Mouse (Mus musculus) testis, adult 2 months (tissue): ENCODE measurements around the gene Bcat1. TPM values are rescaled to one million over a fixed set of nuclear protein-coding genes. Genes with fewer than 3 reads are reported as not detected.
A peak's percentile ranks its signal among the peaks of the same experiment; 100 is the strongest.

Experiments
- H3K27ac ChIP-seq: fragments of 200-500 bp; 2 replicates; pipeline ENCODE4 v1.5.1; 2012; ENCODE audit warnings: low read depth, low read length; ENCODE audit not compliant: control insufficient read depth, insufficient read depth
- H3K27me3 ChIP-seq: fragments of 200-500 bp; 2 replicates; pipeline ENCODE4 v1.6.1; 2012; ENCODE audit warnings: mild to moderate bottlenecking, low read length, moderate library complexity; ENCODE audit not compliant: control insufficient read depth, insufficient read depth
- H3K36me3 ChIP-seq: fragments of 200-500 bp; 2 replicates; pipeline ENCODE4 v1.6.1; 2012; ENCODE audit warnings: mild to moderate bottlenecking, low read length; ENCODE audit not compliant: control insufficient read depth, insufficient read depth
- H3K4me1 ChIP-seq: fragments of 200-500 bp; 2 replicates; pipeline ENCODE4 v1.6.1; 2012; ENCODE audit warnings: low read length; ENCODE audit not compliant: control insufficient read depth, insufficient read depth
- H3K4me3 ChIP-seq: fragments of 200-500 bp; 2 replicates; pipeline ENCODE4 v1.5.1; 2012; ENCODE audit warnings: low read depth, mild to moderate bottlenecking, low read length, moderate library complexity, mixed read lengths; ENCODE audit not compliant: control insufficient read depth
- CTCF ChIP-seq: fragments of 200-500 bp; IDR thresholded peaks from 2 replicates; pipeline ENCODE4 v1.5.1; 2012; ENCODE audit warnings: low read depth, mild to moderate bottlenecking, inconsistent platforms, low read length, moderate library complexity; ENCODE audit not compliant: control insufficient read depth, insufficient read depth, insufficient replicate concordance
- POLR2A ChIP-seq: fragments of 200-500 bp; IDR thresholded peaks from 2 replicates; pipeline ENCODE4 v1.6.1; 2012; ENCODE audit warnings: low read depth, mild to moderate bottlenecking, inconsistent platforms, low read length, moderate library complexity; ENCODE audit not compliant: control insufficient read depth
- polyA plus RNA-seq: library from polyadenylated mRNA; depleted of rRNA; stranded (reverse); fragments of >200 nt; gene quantifications from 2 replicates; pipeline ENCODE4 v1.2.3, GENCODE M21; 2012

The Bcat1 gene
- polyA plus RNA-seq, 1 experiment = 0.21 TPM

DNA sequence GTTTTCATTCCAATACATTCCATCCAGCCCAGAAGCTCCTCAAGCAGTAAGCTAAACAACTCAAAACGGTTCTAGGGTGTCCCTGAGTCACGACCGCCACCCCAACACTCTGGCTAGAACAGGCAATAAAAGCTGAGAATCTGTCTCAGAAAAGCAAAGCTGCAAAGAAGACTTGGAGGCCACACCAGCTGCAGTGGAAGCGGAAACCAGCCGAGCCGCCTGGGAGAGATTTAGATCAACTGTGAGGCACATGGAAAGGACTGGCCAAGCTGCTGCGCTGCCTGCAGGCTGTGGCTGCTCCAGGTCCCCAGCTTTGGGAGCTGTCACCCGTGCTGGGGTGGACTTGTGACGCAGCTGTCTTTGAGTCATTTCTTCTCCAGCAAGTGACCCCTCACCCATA, 45.4 kb downstream of the Bcat1 start:
- H3K27me3 ChIP-seq = no peaks in the 10 kb centered on the region
- peaks cover 9% of the 10 kb centered on the region for H3K4me1 ChIP-seq
- H3K27ac ChIP-seq = no peak overlapping the region
- H3K36me3 ChIP-seq = no peaks in the 10 kb centered on the region
- no peak overlapping the region for H3K4me3 ChIP-seq
- TF ChIP-seq CTCF = no peak
- no peak for TF ChIP-seq POLR2A

DNA sequence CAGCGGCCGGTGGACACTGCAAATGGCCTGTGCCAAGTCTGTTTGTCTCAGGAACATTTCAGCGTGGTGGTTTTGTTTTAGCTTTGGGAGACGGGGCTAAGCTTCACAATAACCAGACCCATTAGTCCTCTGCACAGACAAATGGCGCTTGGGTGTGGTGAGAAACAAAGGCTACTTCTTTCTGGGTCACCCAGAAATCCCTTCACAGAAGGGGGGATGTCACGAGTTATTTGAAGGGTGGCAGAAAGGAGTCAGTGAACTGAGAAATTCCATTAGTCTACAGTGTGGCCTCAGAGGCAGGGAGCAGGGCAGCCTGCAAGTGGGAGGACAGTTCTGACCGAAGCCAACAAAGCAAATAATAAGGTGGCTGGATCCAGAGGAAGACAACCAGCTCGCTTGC, 52.0 kb downstream of the Bcat1 start:
- H3K36me3 ChIP-seq = no peaks in the 10 kb centered on the region
- no peak overlapping the region for H3K27ac ChIP-seq

DNA sequence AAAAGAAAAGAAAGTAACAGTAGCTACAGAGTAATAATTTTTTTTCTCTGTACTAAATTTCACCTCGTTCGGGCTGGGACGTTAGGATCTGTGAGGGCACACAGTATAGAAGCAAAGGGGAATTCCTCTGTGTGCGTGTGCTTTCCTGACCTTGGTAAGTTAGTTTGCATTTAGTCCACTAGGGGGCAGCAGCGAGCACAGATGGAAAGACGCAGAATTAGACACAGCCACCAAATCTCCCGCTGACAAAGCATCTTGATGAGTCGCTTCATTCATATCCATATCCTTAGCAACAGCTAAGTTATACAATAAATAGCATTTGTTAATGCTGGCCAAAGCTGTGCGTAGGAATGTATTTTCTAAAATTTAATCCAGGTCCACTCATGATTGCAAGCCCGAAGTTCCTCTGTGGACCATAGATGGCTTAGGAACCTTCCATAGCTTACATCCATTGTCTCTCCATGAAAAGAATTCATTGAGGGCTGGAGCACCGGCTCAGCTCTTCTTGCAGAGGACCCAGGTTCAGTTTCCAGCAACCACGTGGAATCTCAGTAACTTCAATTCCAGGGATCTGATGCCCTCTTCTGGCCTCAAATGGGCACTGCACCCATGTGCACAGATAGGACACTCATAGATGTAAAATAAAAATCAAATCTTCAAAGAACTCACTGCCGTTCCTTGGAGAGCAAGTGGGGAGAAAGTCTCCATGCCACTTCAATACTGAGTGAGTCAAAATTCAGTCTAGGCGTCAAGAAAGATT, 52.8 kb downstream of the Bcat1 start:
- H3K4me1 ChIP-seq = no peaks in the 10 kb centered on the region
- no peaks in the 10 kb centered on the region for H3K27me3 ChIP-seq
- TF ChIP-seq CTCF (peak; percentile 66; the same call in 1 of the 2 replicates), POLR2A (no peak)
- H3K36me3 ChIP-seq = no peaks in the 10 kb centered on the region
- no peak overlapping the region for H3K27ac ChIP-seq
- no peak overlapping the region for H3K4me3 ChIP-seq

More for the DNA sequence above, 52.0 kb downstream of the Bcat1 start:
- TF ChIP-seq CTCF (no peak), POLR2A (no peak)
- no peaks in the 10 kb centered on the region for H3K4me1 ChIP-seq
- no peaks in the 10 kb centered on the region for H3K27me3 ChIP-seq
- H3K4me3 ChIP-seq = no peak overlapping the region

DNA sequence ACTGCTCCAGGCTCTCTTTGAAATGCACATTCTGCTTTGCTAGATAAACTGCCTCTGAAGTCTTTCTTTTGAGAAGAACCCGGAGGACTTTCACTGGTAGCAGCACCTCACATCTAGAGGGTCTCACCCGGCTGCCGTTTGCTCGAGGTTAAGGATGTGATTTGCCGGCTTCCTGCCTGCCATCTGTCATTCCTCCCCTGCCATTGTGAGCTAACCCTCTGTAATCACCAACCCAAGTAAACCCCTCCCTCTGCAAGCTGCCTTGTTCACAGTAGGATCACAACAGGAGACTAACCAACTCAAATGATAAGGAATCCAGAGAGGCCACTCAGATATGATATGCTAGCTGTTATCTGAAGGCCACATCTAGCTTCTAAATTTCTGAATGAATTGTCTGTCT, 53.6 kb downstream of the Bcat1 start:
- H3K4me3 ChIP-seq = no peak overlapping the region
- no peak for TF ChIP-seq POLR2A
- TF ChIP-seq CTCF = no peak
- no peak overlapping the region for H3K27ac ChIP-seq
- H3K27me3 ChIP-seq = no peaks in the 10 kb centered on the region
- H3K4me1 ChIP-seq = no peaks in the 10 kb centered on the region
- H3K36me3 ChIP-seq = no peaks in the 10 kb centered on the region

DNA sequence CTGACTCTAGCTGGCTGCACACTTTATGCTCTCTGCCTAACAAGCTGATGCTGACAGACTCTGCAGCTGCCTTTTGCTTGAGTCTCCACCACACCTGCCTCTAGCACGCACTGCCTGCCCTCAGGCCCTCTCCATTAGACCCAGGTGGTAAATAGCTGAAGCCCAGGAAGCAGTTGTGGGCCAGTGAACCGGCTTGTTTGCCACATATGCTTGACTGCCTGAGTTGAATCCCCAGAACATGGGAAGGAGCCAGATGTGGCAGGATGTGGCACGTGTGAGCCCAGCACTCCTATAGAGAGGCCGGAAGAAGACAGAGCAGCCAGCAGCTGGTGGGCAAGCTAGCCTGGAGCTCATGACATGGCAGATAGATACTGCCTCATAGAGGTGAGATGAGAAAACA, 55.4 kb downstream of the Bcat1 start:
- Histone ChIP-seq H3K4me3 (no peak overlapping the region), H3K36me3 (no peaks in the 10 kb centered on the region)
- TF ChIP-seq POLR2A = no peak
- TF ChIP-seq CTCF = no peak

DNA sequence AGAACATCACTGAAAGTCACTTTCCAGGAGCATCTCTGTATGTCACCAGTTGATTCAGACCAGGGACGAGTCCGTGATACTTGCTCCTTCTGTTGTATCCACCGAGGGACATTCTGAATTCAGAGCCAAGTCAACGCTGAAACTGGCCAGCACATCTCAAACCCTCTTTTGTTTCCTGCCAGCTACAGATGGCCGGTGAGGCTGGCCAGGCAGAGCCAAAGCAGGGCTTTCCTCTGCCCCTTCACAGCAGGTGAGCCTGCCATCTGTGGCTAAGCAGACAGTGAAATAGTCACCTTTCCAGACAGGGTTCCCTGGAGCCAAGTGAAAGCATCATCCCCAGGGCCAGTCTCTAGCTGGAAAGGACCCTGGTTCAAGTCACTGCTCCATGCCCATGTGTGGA, 57.7 kb downstream of the Bcat1 start:
- H3K36me3 ChIP-seq = no peaks in the 10 kb centered on the region
- no peak overlapping the region for H3K27ac ChIP-seq
- no peaks in the 10 kb centered on the region for H3K27me3 ChIP-seq
- no peak overlapping the region for H3K4me3 ChIP-seq
- H3K4me1 ChIP-seq = no peaks in the 10 kb centered on the region
- TF ChIP-seq CTCF (no peak), POLR2A (no peak)

More for the DNA sequence above, 55.4 kb downstream of the Bcat1 start:
- Histone ChIP-seq H3K4me1 (no peaks in the 10 kb centered on the region), H3K27ac (no peak overlapping the region), H3K27me3 (no peaks in the 10 kb centered on the region)

DNA sequence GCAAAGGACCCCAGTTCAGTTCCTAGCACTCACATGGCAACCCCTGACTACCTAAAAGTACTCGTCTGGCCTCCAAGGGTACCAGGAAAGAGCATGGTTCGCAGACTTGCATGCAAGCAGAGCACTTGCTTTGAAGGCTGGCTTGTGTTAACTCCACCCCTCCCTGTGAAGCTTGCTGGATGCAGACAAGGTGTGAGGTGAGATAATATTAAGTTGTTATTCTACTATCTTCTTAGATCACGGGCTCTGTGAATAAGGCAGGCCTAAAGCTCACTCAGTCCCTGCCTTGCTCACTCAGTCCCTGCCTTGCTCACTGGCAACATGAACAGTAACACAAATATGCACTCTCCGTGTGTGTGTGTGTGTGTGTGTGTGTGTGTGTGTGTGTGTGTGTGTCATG, 58.5 kb downstream of the Bcat1 start:
- Histone ChIP-seq H3K36me3 (no peaks in the 10 kb centered on the region), H3K4me3 (no peak overlapping the region), H3K27ac (no peak overlapping the region), H3K4me1 (no peaks in the 10 kb centered on the region), H3K27me3 (no peaks in the 10 kb centered on the region)
- TF ChIP-seq CTCF (no peak), POLR2A (no peak)
